Mouse (Mus musculus) liver, embryonic 14.5 days (tissue): ENCODE measurements around the gene Esm1. TPM values are rescaled to one million over a fixed set of nuclear protein-coding genes. Genes with fewer than 3 reads are reported as not detected.

Experiments
- ATAC-seq: fragments of 200-750 bp; cut with Nextera tagmentation; 2 replicates; pipeline ENCODE4 v1.8.0; 2017; ENCODE audit warnings: moderate number of reproducible peaks, mild to moderate bottlenecking, moderate library complexity; ENCODE audit not compliant: insufficient read depth
- DNase-seq, 3 experiments: peaks; one replicate each; pipeline ENCODE4 v3.0.0-alpha.2; 2012 to 2013; ENCODE audit warnings: low read depth in 3 of 3, low spot score in 3 of 3
- H3K27ac ChIP-seq: fragments of 300-500 bp; sonication (generic); 2 replicates; pipeline ENCODE4 v1.5.1; 2014; ENCODE audit warnings: moderate library complexity, mild to moderate bottlenecking, control low read depth, inconsistent platforms
- H3K27me3 ChIP-seq: fragments of 300-500 bp; sonication (generic); 2 replicates; pipeline ENCODE4 v1.6.1; 2014; ENCODE audit warnings: mild to moderate bottlenecking, low read length, moderate library complexity; ENCODE audit not compliant: control insufficient read depth, insufficient read depth
- H3K36me3 ChIP-seq: fragments of 300-500 bp; sonication (generic); replicated peaks from 2 replicates; pipeline ENCODE4 v1.6.1; 2014; ENCODE audit warnings: low read depth; ENCODE audit not compliant: control insufficient read depth, insufficient read depth
- H3K4me1 ChIP-seq, 2 experiments: fragments of 200-500 bp in 1 of 2; fragments of 300-500 bp in 1 of 2; sonication (generic) in 1 of 2; replicated peaks; 2 replicates each; pipeline ENCODE4 v1.6.1; 2012 to 2014; ENCODE audit warnings: antibody characterized with exemption in 1 of 2, inconsistent platforms in 1 of 2, low read length in 1 of 2; ENCODE audit not compliant: control insufficient read depth in 2 of 2, insufficient read depth in 2 of 2
- H3K4me2 ChIP-seq: fragments of 300-500 bp; sonication (generic); 2 replicates; pipeline ENCODE4 v1.6.1; 2014; ENCODE audit warnings: low read depth, mild to moderate bottlenecking, control low read depth, moderate library complexity
- H3K4me3 ChIP-seq, 2 experiments: fragments of 200-500 bp in 1 of 2; fragments of 300-500 bp in 1 of 2; sonication (generic) in 1 of 2; 2 replicates each; pipeline ENCODE4 v1.5.1; 2012 to 2014; ENCODE audit warnings: low read depth in 2 of 2, low read length in 2 of 2, mild to moderate bottlenecking in 2 of 2, control low read depth in 1 of 2, inconsistent platforms in 1 of 2, moderate library complexity in 1 of 2; ENCODE audit not compliant: insufficient read depth in 1 of 2
- H3K9ac ChIP-seq: fragments of 300-500 bp; sonication (generic); replicated peaks from 2 replicates; pipeline ENCODE4 v1.6.1; 2014; ENCODE audit warnings: mild to moderate bottlenecking, control low read depth, moderate library complexity
- H3K9me3 ChIP-seq: fragments of 300-500 bp; sonication (generic); 2 replicates; pipeline ENCODE4 v1.6.1; 2016; ENCODE audit warnings: low read length, mixed read lengths; ENCODE audit not compliant: control insufficient read depth
- CTCF ChIP-seq: IDR thresholded peaks from 2 replicates; pipeline ENCODE4 v1.5.1; 2016; ENCODE audit warnings: antibody characterized with exemption, low read depth, control low read depth
- EP300 ChIP-seq: IDR thresholded peaks from 2 replicates; pipeline ENCODE4 v1.6.1; 2016; ENCODE audit warnings: antibody characterized with exemption, low read depth
- WGBS: fragments of 180-500 bp; shearing (Covaris S2); extraction: QIAGEN DNeasy Blood & Tissue Kit; methylation state at CpG from one replicate; pipeline ENCODE4 v1.1.7; 2014; ENCODE audit not compliant: insufficient replicate concordance; 5-methylcytosine and 5-hydroxymethylcytosine counted together
- polyA plus RNA-seq, 2 experiments: library from polyadenylated mRNA; depleted of rRNA in 1 of 2; stranded (reverse) in 1 of 2; unstranded in 1 of 2; fragments of >200 nt; fragmentation: Nextera tagmentation in 1 of 2; extraction: Ambion mirVana in 1 of 2; gene quantifications; 2 replicates each; pipeline versions ENCODE4 v1.2.1 to v1.2.3; 2012 to 2014

The Esm1 gene
- polyA plus RNA-seq, 2 experiments = 0.36 to 0.37 TPM

DNA sequence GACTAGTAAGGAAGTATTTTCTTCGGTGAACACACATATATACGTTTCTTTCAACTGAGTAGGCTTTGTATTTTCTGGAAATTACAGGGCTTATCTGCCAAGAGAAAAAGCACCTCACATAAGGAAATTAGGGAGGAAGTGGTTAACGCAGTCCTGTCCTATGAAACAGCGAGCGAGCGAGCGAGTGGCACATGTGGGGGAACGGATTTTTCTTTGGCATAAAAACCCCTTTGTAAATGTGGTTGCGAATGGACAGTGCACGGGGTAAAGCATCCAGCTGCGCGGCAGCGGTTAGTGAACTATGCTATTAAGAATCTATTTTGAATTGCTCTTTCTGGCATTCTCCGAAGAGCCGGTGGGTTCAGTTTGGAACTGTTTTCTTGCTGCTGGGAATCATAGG, 1.9 kb downstream of the Esm1 start:
- no peak for ATAC-seq
- TF ChIP-seq CTCF (no peak), EP300 (no peak)
- no peak overlapping the region for H3K4me2 ChIP-seq
- H3K36me3 ChIP-seq = no peaks in the 10 kb centered on the region
- no peak for DNase-seq
- H3K4me1 ChIP-seq = peaks cover 0 to 5% of the 10 kb centered on the region in 2 experiments; a peak in 2 of 4 replicates
- 14% methylated on average over 15 of the region's 15 CpGs for WGBS
- H3K27me3 ChIP-seq = peaks cover 5% of the 10 kb centered on the region
- H3K9me3 ChIP-seq = no peaks in the 10 kb centered on the region
- no peak overlapping the region for H3K9ac ChIP-seq
- no peak overlapping the region for H3K27ac ChIP-seq
- H3K4me3 ChIP-seq = no peak overlapping the region

DNA sequence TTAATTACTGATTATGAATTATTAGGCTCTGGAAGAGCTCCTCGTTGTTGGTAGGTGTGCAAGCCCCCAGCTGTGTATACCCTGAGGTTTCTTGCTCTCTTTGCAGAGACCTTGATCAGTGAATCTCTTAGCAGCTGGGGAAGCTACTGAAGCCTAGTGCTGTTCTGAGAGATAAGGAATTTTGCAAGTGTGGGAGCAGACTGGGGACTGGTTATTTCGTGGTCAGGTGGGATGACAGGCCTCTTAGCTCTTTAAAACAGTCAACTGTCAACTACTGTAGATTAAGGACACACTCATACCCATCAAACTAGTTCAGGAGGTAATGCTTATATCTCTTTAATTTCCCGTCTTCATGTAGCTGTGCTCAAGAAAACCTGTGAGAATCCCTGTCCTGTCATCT, 2.9 kb downstream of the Esm1 start:
- peaks cover 5% of the 10 kb centered on the region for H3K27me3 ChIP-seq
- H3K27ac ChIP-seq = no peak overlapping the region
- H3K4me1 ChIP-seq = peaks cover 0 to 5% of the 10 kb centered on the region in 2 experiments; a peak in 2 of 4 replicates
- H3K9me3 ChIP-seq = no peaks in the 10 kb centered on the region
- H3K36me3 ChIP-seq = no peaks in the 10 kb centered on the region
- DNase-seq (no peak), ATAC-seq (peak; percentile 72)
- H3K4me2 ChIP-seq = no peak overlapping the region
- TF ChIP-seq CTCF (no peak), EP300 (peak; percentile 39; the same call in 1 of the 2 replicates)
- no peak overlapping the region for H3K9ac ChIP-seq
- H3K4me3 ChIP-seq = no peak overlapping the region
- 11% methylated on average over 3 of the region's 3 CpGs for WGBS

GRCm38 (mm10) chr13:113213865-113214264, 4.4 kb downstream of the Esm1 start:
- H3K4me2 ChIP-seq = no peak overlapping the region
- H3K4me1 ChIP-seq = peaks cover 0 to 5% of the 10 kb centered on the region in 2 experiments; a peak in 2 of 4 replicates
- no peak for ATAC-seq
- TF ChIP-seq CTCF (no peak), EP300 (no peak)
- H3K9ac ChIP-seq = no peak overlapping the region
- 74% methylated on average over 3 of the region's 3 CpGs for WGBS
- H3K4me3 ChIP-seq = no peak overlapping the region
- no peak overlapping the region for H3K27ac ChIP-seq
- peaks cover 5% of the 10 kb centered on the region for H3K27me3 ChIP-seq
- DNase-seq = no peak
- no peaks in the 10 kb centered on the region for H3K36me3 ChIP-seq
- H3K9me3 ChIP-seq = no peaks in the 10 kb centered on the region

DNA sequence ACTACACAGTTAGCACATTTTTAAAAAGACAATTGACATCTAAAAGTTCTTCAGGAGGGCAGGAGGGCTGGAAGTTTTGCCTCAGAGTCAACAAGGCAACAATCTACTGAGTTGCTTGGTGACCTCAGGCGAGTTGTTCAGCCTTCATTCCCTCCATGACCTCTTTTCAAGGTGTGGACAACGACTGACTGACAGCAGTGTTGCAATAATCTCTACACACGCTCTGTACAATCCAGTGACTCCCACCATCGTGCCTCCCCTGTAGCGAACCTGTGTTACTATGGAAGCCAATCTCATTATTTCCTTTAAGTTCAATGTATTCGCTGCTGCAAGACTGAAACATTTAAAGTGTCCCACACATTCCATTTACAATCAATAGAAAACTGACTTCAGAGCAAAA, 12.4 kb downstream of the Esm1 start:
- Histone ChIP-seq H3K9ac (no peak overlapping the region), H3K9me3 (no peaks in the 10 kb centered on the region), H3K4me2 (no peak overlapping the region), H3K4me1 (no peaks in the 10 kb centered on the region; a peak in 1 of 4 replicates), H3K27ac (no peak overlapping the region), H3K27me3 (no peaks in the 10 kb centered on the region; the same call in 1 of the 2 replicates), H3K4me3 (no peak overlapping the region), H3K36me3 (no peaks in the 10 kb centered on the region)
- no peak for ATAC-seq
- TF ChIP-seq EP300 (no peak), CTCF (no peak)
- 44% methylated on average over 6 of the region's 6 CpGs for WGBS
- DNase-seq = no peak

DNA sequence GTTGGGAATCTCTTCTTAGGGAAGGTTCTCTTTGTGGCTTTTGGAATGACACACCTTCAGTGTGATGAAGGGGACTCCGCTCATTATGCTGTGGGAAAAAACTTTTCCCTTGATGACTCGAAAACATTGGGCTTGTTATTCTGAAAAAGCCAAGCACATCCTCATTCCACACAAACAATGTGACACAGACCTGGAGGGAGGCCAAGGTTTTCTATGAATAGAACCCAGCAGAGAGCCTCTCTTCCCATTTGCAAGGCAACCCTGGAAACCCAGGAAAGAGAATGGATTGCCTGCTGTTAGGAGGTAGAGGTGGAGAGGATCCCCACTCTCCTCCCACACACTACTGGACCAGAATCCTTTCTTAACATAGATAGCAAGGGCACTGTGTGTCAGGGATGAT, 14.6 kb downstream of the Esm1 start:
- Histone ChIP-seq H3K4me3 (no peak overlapping the region), H3K9ac (no peak overlapping the region), H3K4me1 (no peaks in the 10 kb centered on the region; a peak in 1 of 4 replicates), H3K27me3 (no peaks in the 10 kb centered on the region; the same call in 1 of the 2 replicates), H3K4me2 (no peak overlapping the region), H3K9me3 (no peaks in the 10 kb centered on the region), H3K36me3 (no peaks in the 10 kb centered on the region), H3K27ac (no peak overlapping the region)
- WGBS = 36% methylated on average over 2 of the region's 2 CpGs
- TF ChIP-seq EP300 (no peak), CTCF (no peak)
- DNase-seq (no peak), ATAC-seq (no peak)
